Mouse (Mus musculus) large intestine, adult 2 months (tissue): ENCODE results near the gene Mpv17l2. TPM values are rescaled to one million over a fixed set of nuclear protein-coding genes. Genes with fewer than 3 reads are reported as not detected.

ENCODE experiments used
- DNase-seq: peaks from one replicate; pipeline ENCODE4 v3.0.0-alpha.2; 2012; ENCODE audit warnings: low read depth, low spot score
- WGBS: fragments of 180-500 bp; shearing (Covaris S2); methylation state at CpG from one replicate; pipeline ENCODE4 v1.1.7; 2018; 5-methylcytosine and 5-hydroxymethylcytosine counted together
- polyA plus RNA-seq: library from polyadenylated mRNA; depleted of rRNA; stranded (reverse); fragments of >200 nt; gene quantifications from 2 replicates; pipeline ENCODE4 v1.2.3, GENCODE M21; 2012

Gene Mpv17l2
- polyA plus RNA-seq, 1 experiment = 68.6 TPM

DNA sequence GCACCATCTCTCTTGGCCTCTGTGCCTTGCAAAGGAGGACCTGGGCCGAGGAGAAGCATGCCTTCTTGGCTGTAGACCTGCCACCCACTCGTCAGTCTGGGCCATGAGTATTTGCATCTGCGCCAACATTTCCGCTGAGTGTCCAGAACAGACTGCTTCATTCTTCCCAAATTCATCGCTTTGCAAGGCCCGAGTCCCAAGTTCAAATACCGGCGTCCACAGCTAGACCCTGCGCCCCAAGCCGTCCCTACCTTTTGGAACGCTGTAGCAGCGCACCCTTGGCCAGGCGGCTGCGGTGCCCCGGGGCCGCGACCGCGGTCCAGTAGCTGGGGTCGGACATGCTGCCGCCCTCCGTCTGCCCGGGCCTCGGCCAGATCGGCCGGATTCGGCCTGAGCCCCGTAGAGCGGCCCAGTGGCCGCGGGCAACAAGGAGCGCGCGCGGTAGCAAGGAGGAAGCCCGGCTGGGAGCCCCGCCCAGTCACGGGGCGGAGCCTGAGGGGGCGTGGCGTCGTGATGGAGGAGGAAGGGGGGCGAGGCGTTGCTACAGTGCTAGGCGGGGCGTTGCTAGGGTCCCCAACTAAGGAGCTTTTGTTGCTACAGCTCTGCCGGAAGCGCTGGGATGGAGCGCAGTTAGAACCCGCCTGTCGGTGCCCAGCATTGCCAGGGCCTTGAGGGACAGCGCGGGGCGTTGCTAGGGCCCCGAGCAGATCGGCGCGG is 31.4 kb upstream of the Mpv17l2 start:
- 2% methylated on average over 58 of the region's 58 CpGs for WGBS
- DNase-seq = peak; percentile 60

GRCm38 (mm10) chr8:70791294-70791701 is 30.6 kb upstream of the Mpv17l2 start:
- DNase-seq = no peak
- 41% methylated on average over 7 of the region's 7 CpGs for WGBS

- no peak for DNase-seq
- 68% methylated on average over 8 of the region's 8 CpGs for WGBS
Measured at GRCm38 (mm10) chr8:70790846-70791245, 30.1 kb upstream of the Mpv17l2 start.

GRCm38 (mm10) chr8:70789046-70789445 is 28.3 kb upstream of the Mpv17l2 start:
- WGBS = 92% methylated on average over 10 of the region's 10 CpGs
- DNase-seq = no peak

DNA sequence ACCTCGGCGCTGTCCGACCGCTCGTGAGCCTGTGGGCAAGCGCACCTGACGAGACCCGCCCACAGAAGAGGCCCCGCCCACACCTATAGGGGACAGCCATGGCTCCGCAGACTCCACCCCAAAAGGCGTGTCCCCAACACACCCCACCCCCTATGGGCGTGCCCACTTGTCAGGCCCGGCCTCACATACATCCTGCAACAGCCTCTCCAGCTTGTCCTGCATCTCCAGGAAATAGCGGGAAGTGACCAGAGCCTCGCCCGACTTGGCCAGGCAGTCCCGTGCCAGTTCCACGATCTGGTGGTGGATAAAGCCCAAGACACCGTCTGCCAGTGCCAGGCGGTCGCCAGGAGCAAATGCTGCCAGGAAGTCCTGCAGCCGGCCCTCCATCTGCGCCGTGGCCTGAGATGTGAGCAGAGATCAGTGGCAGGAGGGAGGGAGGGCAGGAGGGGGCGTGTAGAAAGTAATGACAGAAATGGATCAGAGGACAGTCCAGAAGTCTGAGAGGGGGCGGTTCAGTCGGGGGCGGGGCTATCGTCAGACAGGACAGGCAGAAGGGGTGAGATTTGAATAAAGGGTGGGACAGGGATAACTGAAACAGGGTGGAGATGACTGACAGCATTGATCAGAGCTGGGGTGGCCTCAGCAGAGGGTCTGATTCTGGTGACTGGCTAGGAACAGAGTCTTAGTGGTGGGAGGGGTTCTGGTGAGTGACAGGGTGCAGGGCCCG is 27.4 kb upstream of the Mpv17l2 start:
- 38% methylated on average over 30 of the region's 30 CpGs for WGBS
- peak; percentile 70 for DNase-seq

- WGBS = 80% methylated on average over 3 of the region's 3 CpGs
Measured at GRCm38 (mm10) chr8:70787051-70787445, 26.3 kb upstream of the Mpv17l2 start.

GRCm38 (mm10) chr8:70786291-70787050 is 25.7 kb upstream of the Mpv17l2 start:
- WGBS = 94% methylated on average over 25 of the region's 25 CpGs
- no peak for DNase-seq

More at GRCm38 (mm10) chr8:70787051-70787445, 26.3 kb upstream of the Mpv17l2 start:
- no peak for DNase-seq

- WGBS = 72% methylated on average over 11 of the region's 11 CpGs
Measured at GRCm38 (mm10) chr8:70780093-70780492, 19.3 kb upstream of the Mpv17l2 start.

DNA sequence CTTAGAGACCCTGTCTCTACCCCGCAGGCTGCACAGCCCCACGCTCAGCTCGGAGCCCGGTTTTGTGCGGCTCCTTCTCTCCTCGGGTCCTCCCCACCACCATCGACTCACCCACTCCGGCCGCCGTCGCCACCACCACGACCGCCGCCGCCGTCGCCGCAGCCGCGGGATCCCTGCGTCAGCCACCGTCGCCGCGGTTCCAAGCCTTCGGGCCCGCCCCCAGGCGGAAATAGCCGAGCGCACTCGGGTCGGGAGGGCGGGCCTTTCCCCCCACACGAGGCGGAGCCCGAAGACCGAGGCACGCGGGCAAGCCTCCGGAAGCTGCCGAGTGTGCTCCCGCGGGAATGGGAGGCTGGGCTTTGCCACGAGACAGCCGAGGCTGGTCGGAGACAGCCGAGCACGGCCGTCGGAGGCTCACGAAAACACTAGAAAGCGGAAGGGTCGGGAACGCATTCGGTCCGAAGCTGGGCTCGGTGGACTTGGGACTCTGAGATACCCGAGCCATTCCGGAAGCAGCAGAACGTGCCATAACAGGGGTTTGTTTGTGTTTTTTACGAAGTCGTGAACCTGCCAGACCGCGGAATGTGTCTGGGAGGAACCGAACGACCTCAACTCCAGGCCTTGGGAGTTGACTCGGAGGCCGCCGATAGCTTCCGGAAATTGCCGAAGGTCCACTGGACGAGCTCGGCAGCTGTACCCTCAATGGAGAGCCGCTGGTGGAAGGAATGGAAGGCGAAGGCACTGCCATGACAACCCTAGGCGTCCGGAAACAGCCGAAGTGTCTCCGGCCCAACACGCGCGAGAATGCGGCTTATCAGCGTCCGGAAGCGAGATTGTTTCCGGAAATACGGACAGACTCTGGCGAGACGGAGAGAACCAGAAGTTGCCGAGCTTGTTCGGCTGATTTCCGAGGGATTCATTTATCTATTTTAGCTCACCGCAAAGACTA is 16.0 kb upstream of the Mpv17l2 start, which contains the start of gene Pik3r2:
Pik3r2 (minus strand) TSS at position 218 of the 949 bp plus-strand sequence.
- WGBS = under 1% methylated on average over 94 of the region's 94 CpGs
- no peak for DNase-seq

More at GRCm38 (mm10) chr8:70780093-70780492, 19.3 kb upstream of the Mpv17l2 start:
- DNase-seq = no peak

GRCm38 (mm10) chr8:70775851-70776495 is 15.2 kb upstream of the Mpv17l2 start:
- no peak for DNase-seq
- 1% methylated on average over 34 of the region's 34 CpGs for WGBS

- WGBS = 83% methylated on average over 5 of the region's 5 CpGs
Measured at GRCm38 (mm10) chr8:70775227-70775626, 14.5 kb upstream of the Mpv17l2 start.

DNA sequence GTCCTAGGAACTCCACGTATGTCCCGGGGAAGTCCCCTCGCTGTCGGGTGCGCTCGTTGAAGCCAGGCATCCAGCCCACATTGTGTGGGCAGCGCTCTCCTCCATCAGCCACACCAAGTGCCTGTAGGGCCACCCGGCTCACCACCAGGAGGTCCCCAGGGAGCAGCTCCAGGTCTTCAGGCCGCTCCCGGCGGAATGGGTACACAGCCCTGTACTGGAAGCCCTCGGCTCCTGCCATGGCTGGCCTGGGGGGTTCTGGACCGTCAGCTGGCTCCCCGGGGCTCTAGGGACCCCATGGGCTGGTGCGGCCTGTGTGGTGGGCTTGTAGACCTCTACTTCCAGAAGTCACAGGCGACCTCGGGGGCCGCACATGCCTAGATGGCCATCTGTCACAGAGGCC is 14.0 kb upstream of the Mpv17l2 start:
- 89% methylated on average over 18 of the region's 18 CpGs for WGBS
- DNase-seq = no peak

More at GRCm38 (mm10) chr8:70775227-70775626, 14.5 kb upstream of the Mpv17l2 start:
- no peak for DNase-seq

- DNase-seq = no peak
- WGBS = 12% methylated on average over 9 of the region's 9 CpGs
Measured at GRCm38 (mm10) chr8:70773833-70774232, 13.1 kb upstream of the Mpv17l2 start.

DNA sequence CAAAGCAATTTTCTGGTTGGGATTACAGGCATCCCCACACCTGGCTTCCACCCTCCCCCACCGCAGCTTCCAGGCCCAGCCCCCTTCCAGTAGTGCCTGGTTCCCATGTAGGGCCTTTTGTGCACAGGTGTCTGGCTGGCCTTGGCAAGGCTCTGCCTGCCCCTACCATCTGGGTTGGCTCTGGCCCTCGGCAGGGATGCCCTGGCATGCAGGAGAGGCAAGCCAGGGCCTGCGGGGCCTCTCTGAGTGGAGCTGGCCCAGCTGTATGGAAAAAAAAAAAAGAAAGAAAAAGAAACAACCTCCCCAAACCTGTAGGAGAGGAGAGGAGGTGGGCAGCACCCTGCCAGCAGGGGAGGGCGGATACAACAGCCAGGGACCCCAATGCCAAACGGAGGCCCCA is 12.7 kb upstream of the Mpv17l2 start:
- 63% methylated on average over 5 of the region's 5 CpGs for WGBS
- DNase-seq = no peak

- 27% methylated on average over 9 of the region's 9 CpGs for WGBS
- DNase-seq = no peak
Measured at GRCm38 (mm10) chr8:70772890-70773289, 12.1 kb upstream of the Mpv17l2 start.

DNA sequence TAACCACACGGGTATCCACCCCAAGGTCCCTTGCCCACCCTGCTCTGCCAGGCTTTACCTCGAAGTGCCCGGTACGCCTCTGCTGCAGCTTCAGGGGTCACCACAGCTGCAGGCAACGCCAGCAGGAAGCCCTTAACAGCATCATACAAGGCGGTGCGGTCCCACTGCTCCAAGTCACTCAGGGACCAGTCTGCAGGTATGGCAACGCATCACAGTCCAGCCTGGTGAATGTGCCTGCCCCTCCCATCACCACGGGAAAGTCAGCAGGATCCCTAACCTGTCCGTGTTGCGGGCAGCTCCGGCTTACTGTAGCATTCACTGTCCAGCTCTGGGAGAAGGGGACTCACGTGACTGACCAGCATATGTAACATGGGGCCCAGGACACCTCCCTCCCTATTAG is 11.3 kb upstream of the Mpv17l2 start:
- DNase-seq = no peak
- WGBS = 92% methylated on average over 13 of the region's 13 CpGs

- DNase-seq = no peak
- 83% methylated on average over 7 of the region's 7 CpGs for WGBS
Measured at GRCm38 (mm10) chr8:70771217-70771616, 10.5 kb upstream of the Mpv17l2 start.

- DNase-seq = no peak
- WGBS = 94% methylated on average over 13 of the region's 13 CpGs
Measured at GRCm38 (mm10) chr8:70770748-70771147, 10.0 kb upstream of the Mpv17l2 start.

- WGBS = 83% methylated on average over 12 of the region's 12 CpGs
- no peak for DNase-seq
Measured at GRCm38 (mm10) chr8:70769858-70770257, 9.1 kb upstream of the Mpv17l2 start.
